Mouse (Mus musculus) gastrocnemius, postnatal 14 days (tissue): Measurements from ENCODE around the gene Snx3. TPM values are rescaled to one million over a fixed set of nuclear protein-coding genes. Genes with fewer than 3 reads are reported as not detected.

Experiments used
- DNase-seq: peaks from one replicate; pipeline ENCODE4 v3.0.0; 2021; ENCODE audit warnings: mixed read lengths
- intact Hi-C: fragments of 180-260 bp; cut with DNase I; formaldehyde crosslinking; loops from one replicate; pipeline ENCODE4 v1.15.1; 2025; ENCODE audit warnings: low total_unique reads
- long read RNA-seq, 2 experiments: library from polyadenylated mRNA; stranded (forward); transcript quantifications; one replicate each; pipeline ENCODE4 v2.0.0; 2021
- total RNA-seq, 2 experiments: library from RNA; stranded (reverse); gene quantifications; 2 replicates each; pipeline ENCODE4 v1.2.3; 2021

Snx3 gene
- total RNA-seq: 100 to 1,000 TPM; 136 to 153 TPM
- long read RNA-seq, experiment 1, transcript Snx3-201 (4 exons, 1,401 nt): major isoform, 206 of 210 reads
- long read RNA-seq, experiment 1, partial matches to known transcripts: 2 of 210 reads
- long read RNA-seq, experiment 1, other reads (novel, unspliced or antisense): 1 of 210 reads
- long read RNA-seq, experiment 2, transcript Snx3-201 (4 exons, 1,401 nt): major isoform, 188 of 194 reads
- long read RNA-seq, experiment 2, partial matches to known transcripts: 2 of 194 reads
- long read RNA-seq, experiment 2, other reads (novel, unspliced or antisense): 4 of 194 reads

- intact Hi-C loops: no loop called here
- DNase-seq: peak; percentile 98
Measured at GRCm38 (mm10) chr10:42501775-42502348, at the start of gene Snx3. Gene Snx3 (plus strand): TSS chr10:42502030.

- intact Hi-C loops: no loop called here
- no peak for DNase-seq
Measured at GRCm38 (mm10) chr10:42454266-42454665, 47.6 kb upstream of the Snx3 start.

DNA sequence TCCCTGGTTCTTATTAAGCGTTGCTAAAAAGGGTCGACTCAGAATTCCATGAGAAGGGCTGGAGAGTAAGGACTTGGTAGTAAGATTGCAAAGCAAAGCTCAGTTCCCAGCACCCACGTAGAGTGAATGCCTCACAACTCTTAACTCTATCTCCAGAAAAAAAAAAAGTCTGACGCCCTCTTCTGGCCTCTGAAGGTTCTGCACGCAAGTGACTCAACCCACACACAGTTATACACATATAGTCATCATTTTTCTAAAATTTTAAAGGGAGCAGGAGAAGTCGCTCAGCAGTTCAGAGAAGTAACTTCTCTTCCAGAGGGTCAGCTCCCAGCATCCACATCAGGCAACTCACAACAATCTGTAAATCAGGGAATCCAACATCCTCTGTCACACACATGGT lies 47.1 kb upstream of the Snx3 start:
- DNase-seq: no peak
- intact Hi-C loops: no loop called here

GRCm38 (mm10) chr10:42455981-42456380 lies 45.8 kb upstream of the Snx3 start:
- DNase-seq: no peak
- intact Hi-C loops: no loop called here

GRCm38 (mm10) chr10:42457557-42458191 lies 44.2 kb upstream of the Snx3 start:
- DNase-seq: peak; percentile 60
- intact Hi-C loops: no loop called here

DNA sequence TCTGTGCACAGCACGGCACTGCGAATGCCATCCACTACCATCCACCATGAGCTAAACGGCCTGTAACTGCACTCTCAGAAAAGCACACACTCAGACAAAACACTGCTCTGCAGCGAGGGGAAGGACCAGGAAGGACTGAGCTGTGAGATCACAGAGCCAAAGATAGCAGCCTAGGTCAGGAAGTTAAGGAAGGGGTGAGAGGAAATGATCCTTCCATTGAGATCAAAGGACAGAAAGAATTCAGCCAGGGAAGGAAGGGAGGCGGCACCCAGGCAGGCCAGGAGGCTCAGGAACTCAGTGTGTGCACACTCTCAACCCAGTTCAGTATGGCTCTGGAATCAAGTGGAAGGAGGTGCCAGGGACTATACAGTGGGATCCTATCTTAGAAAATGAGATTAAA lies 37.6 kb upstream of the Snx3 start:
- DNase-seq: no peak
- intact Hi-C loops: no loop called here

GRCm38 (mm10) chr10:42464805-42465204 lies 37.0 kb upstream of the Snx3 start:
- intact Hi-C loops: no loop called here

GRCm38 (mm10) chr10:42474946-42475514 lies 26.8 kb upstream of the Snx3 start:
- intact Hi-C loops: no loop called here
- no peak for DNase-seq

More at GRCm38 (mm10) chr10:42464805-42465204, 37.0 kb upstream of the Snx3 start:
- no peak for DNase-seq

- DNase-seq: no peak
Measured at GRCm38 (mm10) chr10:42476774-42477475, 24.9 kb upstream of the Snx3 start.

DNA sequence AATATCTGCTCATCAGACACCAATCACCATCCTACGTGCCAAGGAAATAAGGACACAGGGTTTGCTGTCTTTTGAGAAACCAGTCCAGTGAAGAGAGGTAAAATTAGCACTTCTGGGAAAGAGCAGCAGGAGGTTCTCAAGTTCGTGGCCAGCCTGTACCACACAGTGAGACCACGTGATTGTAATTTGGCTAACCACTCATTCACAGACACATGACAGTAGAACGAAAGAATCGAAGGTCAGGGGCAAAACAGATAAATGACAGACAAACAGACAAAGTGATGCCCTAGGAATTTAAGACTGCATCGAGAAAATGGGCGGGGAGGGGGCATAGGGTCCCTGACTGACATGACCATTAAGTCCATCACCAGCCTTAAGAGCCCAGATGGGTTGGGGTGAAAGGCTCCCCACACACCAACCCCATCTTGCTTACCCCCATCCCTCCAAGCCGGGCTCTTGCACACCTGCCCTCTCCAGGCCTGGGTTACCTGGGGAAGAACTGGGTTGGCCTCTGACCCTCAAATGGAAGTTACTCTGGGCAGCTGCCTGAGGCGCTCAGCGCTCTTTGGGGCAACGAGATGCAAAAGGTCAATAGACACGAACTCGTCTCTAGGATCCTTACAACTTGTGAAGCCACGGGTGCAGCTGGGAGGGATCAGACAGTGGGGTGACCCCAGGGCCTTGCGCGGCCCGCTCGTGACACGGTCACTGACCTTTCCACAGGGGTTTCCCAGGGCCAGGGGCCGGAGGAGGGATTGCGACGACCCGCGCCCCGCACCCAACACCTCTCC lies 24.1 kb upstream of the Snx3 start:
- DNase-seq: no peak

More at GRCm38 (mm10) chr10:42476774-42477475, 24.9 kb upstream of the Snx3 start:
- intact Hi-C loops: no loop called here

GRCm38 (mm10) chr10:42478341-42478720 lies 23.5 kb upstream of the Snx3 start, which contains the start of gene Afg1l:
Gene Afg1l (minus strand): TSS chr10:42478565.
- DNase-seq: peak; percentile 96
- intact Hi-C loops: no loop called here

More for the DNA sequence above, 24.1 kb upstream of the Snx3 start:
- intact Hi-C loops: no loop called here

GRCm38 (mm10) chr10:42480719-42481118 lies 21.1 kb upstream of the Snx3 start:
- DNase-seq: no peak
- intact Hi-C loops: no loop called here

GRCm38 (mm10) chr10:42488606-42489296 lies 13.1 kb upstream of the Snx3 start:
- intact Hi-C loops: no loop called here

DNA sequence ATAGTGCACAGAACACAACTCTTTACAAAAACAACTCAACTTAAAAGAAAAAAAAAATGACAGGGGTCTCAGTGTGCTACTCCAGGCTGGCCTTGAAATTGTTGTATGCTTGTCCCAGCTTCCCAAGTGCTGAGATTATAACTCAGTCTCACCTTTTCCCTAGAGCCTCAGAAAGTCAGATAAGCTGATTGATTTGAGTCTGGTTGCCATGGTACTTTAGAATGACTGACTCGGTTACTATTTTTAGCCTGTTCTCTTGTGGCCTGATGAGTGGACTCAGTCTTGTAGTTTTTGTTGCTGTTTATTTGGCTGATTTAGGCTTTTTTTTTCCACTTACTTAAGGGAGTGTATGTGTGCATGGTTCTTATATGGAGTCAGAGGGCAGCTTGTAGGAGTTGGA lies 10.7 kb upstream of the Snx3 start:
- no peak for DNase-seq
- intact Hi-C loops: no loop called here

More at GRCm38 (mm10) chr10:42488606-42489296, 13.1 kb upstream of the Snx3 start:
- DNase-seq: no peak

- intact Hi-C loops: no loop called here
- no peak for DNase-seq
Measured at GRCm38 (mm10) chr10:42492027-42492771, 9.6 kb upstream of the Snx3 start.

GRCm38 (mm10) chr10:42493000-42493399 lies 8.8 kb upstream of the Snx3 start:
- intact Hi-C loops: no loop called here
- no peak for DNase-seq

DNA sequence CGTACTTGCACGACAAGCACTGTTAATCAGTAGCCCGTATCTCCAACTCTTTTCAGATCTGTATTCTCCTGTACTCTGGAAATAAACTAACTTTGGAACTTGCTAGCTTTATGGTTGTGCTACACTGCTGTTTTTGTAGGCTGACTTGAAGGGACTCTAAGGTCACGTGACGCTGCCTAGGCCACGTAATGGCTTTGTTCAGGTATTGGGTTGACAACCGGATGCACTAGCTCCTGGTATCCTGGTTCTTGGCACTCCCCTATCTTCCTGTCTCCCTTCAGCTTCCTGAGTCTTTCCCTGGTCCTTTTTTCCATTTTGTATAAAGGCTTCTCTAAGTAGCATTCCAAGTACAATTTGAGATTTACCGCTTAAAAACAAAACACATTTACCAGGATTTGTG lies 1.2 kb upstream of the Snx3 start:
- no peak for DNase-seq
- intact Hi-C loops: no loop called here

- intact Hi-C loops: no loop called here
- DNase-seq: no peak
Measured at GRCm38 (mm10) chr10:42501161-42501560, 669 bp upstream of the Snx3 start.
